Mouse (Mus musculus): ENCODE data around the gene Ptgs2. TPM values are rescaled to one million over a fixed set of nuclear protein-coding genes. Genes with fewer than 3 reads are reported as not detected.

The Ptgs2 gene
- total RNA-seq, 2 experiments from 2014 or later: 0.31 to 0.45 TPM

DNA sequence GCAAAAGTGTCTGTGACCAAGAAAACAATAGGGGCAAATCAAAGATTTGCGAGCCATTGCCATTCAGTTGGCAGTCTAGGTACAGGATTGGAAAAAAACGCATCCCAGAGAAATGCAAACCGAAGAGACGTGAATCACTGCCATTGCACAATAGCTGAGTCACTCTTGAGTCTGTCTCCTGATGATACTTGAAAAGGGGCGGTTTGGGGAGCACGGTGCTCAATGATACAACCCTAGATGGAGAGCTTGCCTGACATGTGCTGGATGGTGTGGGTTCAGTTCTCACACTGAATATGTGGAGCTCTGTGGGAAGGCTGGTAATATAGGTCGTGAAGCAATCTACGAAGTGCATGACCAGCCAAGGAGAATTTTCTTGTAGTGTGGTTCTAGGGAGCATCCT lies 45.2 kb downstream of the Ptgs2 start:
- DNase-seq (ENCODE audit: low spot score in 2 of 2): no peak

DNA sequence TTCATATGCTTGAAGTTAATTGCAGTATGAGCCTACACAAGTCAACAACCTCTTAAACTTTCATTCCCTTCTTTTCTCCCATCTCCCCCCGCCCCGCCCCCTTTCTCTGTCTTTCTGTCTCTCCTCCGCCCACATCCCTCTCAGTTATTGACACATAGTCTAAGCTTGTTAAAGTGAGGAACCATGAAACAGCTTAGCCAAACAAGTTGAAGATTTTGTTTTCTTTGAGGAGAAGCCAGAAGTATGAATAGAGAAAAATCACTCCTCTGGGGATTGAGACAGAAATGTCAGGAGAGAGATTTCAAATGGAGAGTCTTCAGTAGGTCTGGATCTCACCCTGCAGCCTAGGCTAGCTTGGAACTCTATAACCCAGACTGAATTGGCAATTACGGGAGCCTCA lies 47.4 kb downstream of the Ptgs2 start:
- DNase-seq (ENCODE audit: low spot score in 2 of 2): no peak

DNA sequence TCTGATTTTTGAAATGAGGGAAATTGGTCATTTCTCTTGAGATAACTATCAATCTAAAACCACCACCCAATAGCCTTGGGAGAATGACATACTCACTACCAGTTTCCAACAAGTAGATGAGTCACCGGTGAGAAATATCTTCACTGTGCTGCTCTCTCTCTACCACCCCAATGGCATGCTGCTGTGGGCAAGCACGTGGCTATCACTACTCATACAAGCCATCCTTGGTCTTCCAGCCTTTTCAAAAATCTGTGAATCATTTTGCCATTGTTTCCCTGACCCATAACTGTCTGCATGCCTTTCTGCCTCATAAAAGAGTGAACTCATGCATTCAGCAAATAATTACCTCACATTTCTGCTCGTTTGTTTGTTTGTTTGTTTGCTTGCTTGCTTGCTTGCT lies 51.6 kb downstream of the Ptgs2 start:
- DNase-seq (ENCODE audit: low spot score in 2 of 2): no peak

Small RNA genes lying within 50 kb of the gene (microRNA-seq; reads per million reads assigned to microRNA genes)
- gene Gm44329: not detected

Other genes with a start within 250 kb of the Ptgs2 start
- 10 to 100 TPM in 1 of 2 experiments, 1 to 10 TPM in 1; 9.9 to 10.4 TPM for gene Pla2g4a, start 138.7 kb upstream of the Ptgs2 start, total RNA-seq (2021)
- not detected for gene Pdc, start 219.4 kb downstream of the Ptgs2 start, total RNA-seq (2021)

Measured in adrenal gland, postnatal 4 days (tissue).